Mouse (Mus musculus) bone marrow macrophage, adult 2 months (primary cell): ENCODE measurements around the gene Rpl11.

Source experiments
- CTCF ChIP-seq: IDR thresholded peaks from 2 replicates; pipeline ENCODE4 v1.5.1; 2012; ENCODE audit warnings: low read depth, mild to moderate bottlenecking, low read length, moderate library complexity
- POLR2A ChIP-seq: IDR thresholded peaks from 2 replicates; pipeline ENCODE4 v1.6.1; 2012; ENCODE audit warnings: mild to moderate bottlenecking, low read depth, low read length, borderline replicate concordance

GRCm38 (mm10) chr4:136030968-136031909, 22.0 kb downstream of the Rpl11 start:
- TF ChIP-seq CTCF = no peak
- no peak; the same call in 1 of the 2 replicates for TF ChIP-seq POLR2A
